Mouse (Mus musculus) liver, embryonic 12.5 days (tissue): ENCODE measurements around the gene Zbtb7a. TPM values are rescaled to one million over a fixed set of nuclear protein-coding genes. Genes with fewer than 3 reads are reported as not detected.

ENCODE experiments used
- ATAC-seq: fragments of 200-750 bp; cut with Nextera tagmentation; 2 replicates; pipeline ENCODE4 v1.8.0; 2017; ENCODE audit warnings: moderate number of reproducible peaks, mild to moderate bottlenecking, moderate library complexity
- H3K27ac ChIP-seq: fragments of 300-500 bp; sonication (generic); 2 replicates; pipeline ENCODE4 v1.5.1; 2016; ENCODE audit warnings: mild to moderate bottlenecking
- H3K27me3 ChIP-seq: fragments of 300-500 bp; sonication (generic); replicated peaks from 2 replicates; pipeline ENCODE4 v1.6.1; 2016; ENCODE audit warnings: mild to moderate bottlenecking, moderate library complexity
- H3K36me3 ChIP-seq: fragments of 300-500 bp; sonication (generic); 2 replicates; pipeline ENCODE4 v1.6.1; 2016; ENCODE audit warnings: mild to moderate bottlenecking, moderate library complexity
- H3K4me1 ChIP-seq: fragments of 300-500 bp; sonication (generic); 2 replicates; pipeline ENCODE4 v1.6.1; 2016
- H3K4me2 ChIP-seq: fragments of 300-500 bp; sonication (generic); 2 replicates; pipeline ENCODE4 v1.6.1; 2016; ENCODE audit warnings: mild to moderate bottlenecking, moderate library complexity
- H3K4me3 ChIP-seq: fragments of 300-500 bp; sonication (generic); 2 replicates; pipeline ENCODE4 v1.5.1; 2016; ENCODE audit warnings: mild to moderate bottlenecking, moderate library complexity
- H3K9ac ChIP-seq: fragments of 300-500 bp; sonication (generic); 2 replicates; pipeline ENCODE4 v1.6.1; 2016; ENCODE audit warnings: mild to moderate bottlenecking, moderate library complexity
- H3K9me3 ChIP-seq: fragments of 300-500 bp; sonication (generic); replicated peaks from 2 replicates; pipeline ENCODE4 v1.6.1; 2016; ENCODE audit warnings: mild to moderate bottlenecking, moderate library complexity
- WGBS: fragments of 180-500 bp; shearing (Covaris S2); methylation state at CpG from one replicate; pipeline ENCODE4 v1.1.7; 2016; ENCODE audit not compliant: insufficient replicate concordance; 5-methylcytosine and 5-hydroxymethylcytosine counted together
- microRNA-seq: library from miRNA; unstranded; fragments of <30 nt; microRNA quantifications from one replicate; pipeline ENCODE4, GENCODE M21; 2017
- polyA plus RNA-seq: library from polyadenylated mRNA; unstranded; fragments of >200 nt; fragmentation: Nextera tagmentation; extraction: Ambion mirVana; gene quantifications from 2 replicates; pipeline ENCODE4 v1.2.1, GENCODE M21; 2016

Gene Zbtb7a
- polyA plus RNA-seq, 1 experiment from 2014 or later = 74.0 TPM

GRCm38 (mm10) chr10:81197305-81197704, 62.3 kb downstream of the Zbtb7a start:
- no peak overlapping the region for H3K4me2 ChIP-seq
- H3K36me3 ChIP-seq = no peaks in the 10 kb centered on the region
- no peaks in the 10 kb centered on the region for H3K9me3 ChIP-seq
- H3K27me3 ChIP-seq = peaks cover 79% of the 10 kb centered on the region
- H3K4me1 ChIP-seq = peaks cover 36% of the 10 kb centered on the region
- WGBS = 38% methylated on average over 6 of the region's 6 CpGs
- H3K9ac ChIP-seq = no peak overlapping the region
- no peak for ATAC-seq
- no peak overlapping the region for H3K27ac ChIP-seq
- no peak overlapping the region for H3K4me3 ChIP-seq

DNA sequence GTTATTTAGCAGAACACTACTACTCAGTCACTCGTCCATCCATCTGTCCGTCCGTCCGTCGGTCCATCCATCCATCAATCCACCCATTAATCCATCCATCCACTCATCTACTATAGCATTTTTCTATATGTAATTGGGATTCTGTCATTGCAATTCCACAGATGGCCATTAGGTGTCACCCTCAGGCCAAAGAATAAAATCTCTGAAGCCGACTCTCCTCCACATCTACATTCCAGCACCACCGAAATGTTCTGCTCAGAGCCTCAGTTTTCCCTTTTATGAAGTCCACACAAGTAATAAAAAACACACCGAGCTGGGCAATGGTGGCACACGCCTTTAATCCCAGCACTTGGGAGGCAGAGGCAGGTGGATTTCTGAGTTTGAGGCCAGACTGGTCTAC, 63.2 kb downstream of the Zbtb7a start:
- Histone ChIP-seq H3K4me2 (no peak overlapping the region), H3K27ac (no peak overlapping the region), H3K27me3 (peaks cover 70% of the 10 kb centered on the region), H3K36me3 (no peaks in the 10 kb centered on the region), H3K9me3 (no peaks in the 10 kb centered on the region), H3K4me3 (no peak overlapping the region), H3K4me1 (peaks cover 36% of the 10 kb centered on the region), H3K9ac (no peak overlapping the region)
- 2% methylated on average over 9 of the region's 9 CpGs for WGBS
- ATAC-seq = no peak

DNA sequence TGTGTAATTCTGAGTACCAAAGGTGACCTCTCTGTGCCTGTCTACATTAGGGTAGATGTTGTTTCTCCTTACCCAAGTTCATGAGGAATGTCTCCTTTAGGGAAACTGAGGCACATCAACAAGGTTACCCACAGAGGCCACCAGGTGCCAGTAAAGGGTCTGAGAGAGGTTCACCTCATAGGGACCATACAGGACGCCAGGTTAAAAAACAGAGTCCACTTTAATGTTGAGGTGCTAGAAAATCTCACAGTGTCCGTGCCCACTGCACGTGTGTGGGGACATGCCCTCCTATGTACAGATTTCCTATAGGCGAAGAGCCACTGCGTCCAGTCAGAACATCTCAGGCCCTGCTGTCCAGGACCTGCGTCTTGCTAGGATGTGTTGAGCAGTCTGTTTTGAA, 64.0 kb downstream of the Zbtb7a start:
- 70% methylated on average over 6 of the region's 6 CpGs for WGBS
- Histone ChIP-seq H3K9ac (no peak overlapping the region), H3K4me1 (peaks cover 36% of the 10 kb centered on the region), H3K27me3 (peaks cover 62% of the 10 kb centered on the region), H3K9me3 (no peaks in the 10 kb centered on the region), H3K27ac (no peak overlapping the region), H3K36me3 (no peaks in the 10 kb centered on the region), H3K4me2 (no peak overlapping the region), H3K4me3 (no peak overlapping the region)
- ATAC-seq = no peak

DNA sequence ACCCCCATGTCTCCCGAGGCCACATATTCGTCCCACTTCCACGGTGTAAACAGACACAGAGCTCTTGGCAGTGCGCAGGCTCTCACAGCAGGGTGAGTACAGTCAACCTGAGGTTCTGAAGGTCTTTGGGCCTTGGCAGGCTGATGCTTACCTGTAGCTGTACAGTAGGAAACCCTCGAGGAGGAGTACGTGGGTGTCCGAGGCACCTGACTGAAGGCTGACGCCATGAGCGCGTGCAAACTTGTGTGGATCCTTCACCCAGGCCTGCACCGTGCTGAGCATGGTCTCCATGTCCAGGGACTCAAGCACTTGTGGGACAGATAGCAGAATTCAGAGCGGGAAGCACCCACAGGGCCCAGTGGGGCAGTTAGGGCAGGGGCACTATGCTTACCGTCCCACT, 65.1 kb downstream of the Zbtb7a start:
- Histone ChIP-seq H3K9me3 (no peaks in the 10 kb centered on the region), H3K4me1 (peaks cover 33% of the 10 kb centered on the region), H3K4me2 (no peak overlapping the region), H3K27ac (no peak overlapping the region), H3K27me3 (peaks cover 57% of the 10 kb centered on the region), H3K36me3 (no peaks in the 10 kb centered on the region), H3K4me3 (no peak overlapping the region), H3K9ac (no peak overlapping the region)
- 71% methylated on average over 13 of the region's 13 CpGs for WGBS
- ATAC-seq = no peak

DNA sequence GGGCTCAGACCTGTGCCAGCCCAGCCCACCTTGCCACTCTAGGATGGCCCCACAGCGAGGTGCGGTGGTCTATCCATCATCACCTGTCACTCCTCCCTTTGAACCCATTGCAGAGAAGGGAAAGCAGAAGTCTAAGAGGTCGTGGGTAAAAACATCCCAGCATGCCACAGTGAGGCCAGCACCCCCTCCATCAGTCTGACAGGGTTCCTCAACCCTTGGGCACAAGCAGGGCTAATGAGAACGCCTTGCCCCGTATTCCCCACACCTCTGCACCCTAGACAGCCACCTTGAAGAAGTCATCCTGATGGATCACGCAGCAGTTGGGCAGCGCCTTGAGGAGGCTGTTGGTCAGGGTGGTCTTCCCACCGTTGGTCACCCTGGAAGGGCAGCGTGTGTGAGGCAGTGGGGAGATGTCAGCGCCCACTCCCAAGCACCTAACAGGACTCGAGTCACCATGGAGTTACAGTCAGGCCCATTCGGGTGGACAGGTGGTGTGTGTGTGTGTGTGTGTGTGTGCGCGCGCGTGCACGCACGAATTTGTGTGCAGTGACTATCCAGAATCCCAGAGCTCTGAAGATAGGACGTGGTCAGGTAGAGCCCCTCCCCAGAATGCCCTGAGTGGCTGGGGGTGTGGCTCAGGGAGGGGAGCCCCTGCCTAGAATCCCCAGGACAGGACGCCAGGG, 65.7 kb downstream of the Zbtb7a start:
- ATAC-seq = no peak
- Histone ChIP-seq H3K27me3 (peaks cover 57% of the 10 kb centered on the region), H3K4me3 (no peak overlapping the region), H3K27ac (no peak overlapping the region), H3K4me2 (no peak overlapping the region), H3K9me3 (no peaks in the 10 kb centered on the region), H3K36me3 (no peaks in the 10 kb centered on the region), H3K4me1 (peaks cover 29% of the 10 kb centered on the region), H3K9ac (no peak overlapping the region)
- 67% methylated on average over 20 of the region's 20 CpGs for WGBS

DNA sequence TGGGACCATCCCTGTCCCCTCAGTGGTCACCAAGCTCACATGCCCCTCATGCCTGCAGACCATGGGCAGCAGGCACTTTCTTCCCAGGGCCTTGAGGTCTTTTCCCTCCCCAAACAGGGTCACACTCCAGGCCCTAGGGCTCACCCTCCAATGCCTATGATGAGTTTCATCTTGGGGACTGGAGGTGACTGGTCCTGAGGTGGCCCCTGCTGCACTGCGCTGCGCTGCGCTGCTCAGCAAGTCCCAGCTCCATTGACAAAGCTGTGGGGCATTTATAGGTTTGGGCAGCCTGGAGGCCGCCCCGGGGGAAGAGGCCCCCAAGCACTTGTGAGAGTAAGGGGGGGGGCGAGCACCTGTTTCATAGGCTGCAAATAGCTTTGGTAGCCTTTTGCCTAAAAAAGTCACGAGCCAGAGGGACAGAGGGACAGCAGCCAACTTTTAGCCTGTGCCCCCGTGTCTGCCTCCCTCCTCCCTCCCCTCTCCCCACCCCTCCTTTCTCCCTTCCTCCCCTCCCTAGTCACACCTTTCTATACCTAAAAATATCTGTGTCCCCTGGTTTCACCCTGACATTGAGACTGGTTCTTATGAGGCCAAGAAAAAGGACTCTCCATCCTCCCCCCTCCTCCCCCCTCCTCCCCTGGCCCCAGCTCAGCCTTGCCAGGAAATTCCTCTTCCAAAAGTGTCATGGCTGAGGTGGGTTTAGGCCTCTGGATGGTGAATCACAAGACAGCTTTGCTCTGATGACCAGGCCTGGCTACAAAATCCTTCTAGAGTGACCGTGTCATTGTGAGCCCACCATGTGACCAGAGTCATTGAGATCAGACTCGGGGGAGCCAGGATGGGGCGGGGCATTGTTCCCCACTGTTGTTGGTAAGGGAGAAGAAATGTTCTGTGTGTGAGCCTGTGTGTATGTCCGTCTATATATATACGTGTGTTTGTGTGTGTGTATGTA, 67.1 kb downstream of the Zbtb7a start, which contains the start of gene Nmrk2:
TSS of gene Nmrk2 (minus strand) at position 245 of the 952 bp plus-strand sequence.
- Histone ChIP-seq H3K4me3 (no peak within 1 kb of the TSS), H3K27me3 (peaks cover 52% of the 10 kb centered on the region), H3K9me3 (no peaks in the 10 kb centered on the region), H3K9ac (no peak within 1 kb of the TSS; the same call in 1 of the 2 replicates), H3K36me3 (no peaks in the 10 kb centered on the region), H3K4me2 (no peak within 1 kb of the TSS), H3K27ac (peak within 1 kb of the TSS; percentile 38; the same call in 1 of the 2 replicates), H3K4me1 (peaks cover 29% of the 10 kb centered on the region)
- WGBS = 66% methylated on average over 13 of the region's 13 CpGs
- no peak for ATAC-seq

Small RNA genes within 50 kb of the gene (microRNA-seq; reads per million reads assigned to microRNA genes)
- gene Mir5615-1 (not detected), gene Mir5615-2 (not detected)

Other genes starting within 250 kb of the Zbtb7a start
- gene Timm13, start 234.3 kb upstream of the Zbtb7a start, polyA plus RNA-seq = 271 and 301 TPM in 2 replicates
- gene Lmnb2, start 217.0 kb upstream of the Zbtb7a start, polyA plus RNA-seq = 23.1 and 23.6 TPM in 2 replicates
- 1.6 and 2.0 TPM in 2 replicates for gene Gadd45b, start 205.1 kb upstream of the Zbtb7a start, polyA plus RNA-seq
- gene Gng7, start 120.3 kb upstream of the Zbtb7a start, polyA plus RNA-seq = 0.80 and 0.81 TPM in 2 replicates
- gene Diras1, start 109.6 kb upstream of the Zbtb7a start, polyA plus RNA-seq = not detected in 2 replicates
- 7.1 and 7.9 TPM in 2 replicates for gene Slc39a3, start 97.8 kb upstream of the Zbtb7a start, polyA plus RNA-seq
- gene Sgta, start 75.0 kb upstream of the Zbtb7a start, polyA plus RNA-seq = 89.2 and 91.3 TPM in 2 replicates
- gene Thop1, start 65.2 kb upstream of the Zbtb7a start, polyA plus RNA-seq = 48.5 and 50.8 TPM in 2 replicates
- 17.3 and 17.8 TPM in 2 replicates for gene Creb3l3, start 36.3 kb upstream of the Zbtb7a start, polyA plus RNA-seq
- 167 and 168 TPM in 2 replicates for gene Map2k2, start 29.3 kb upstream of the Zbtb7a start, polyA plus RNA-seq
- 28.9 and 29.7 TPM in 2 replicates for gene Pias4, start 32.7 kb downstream of the Zbtb7a start, polyA plus RNA-seq
- gene Eef2, start 41.4 kb downstream of the Zbtb7a start, polyA plus RNA-seq = 440 and 450 TPM in 2 replicates
- gene Dapk3, start 47.8 kb downstream of the Zbtb7a start, polyA plus RNA-seq = 41.7 TPM in 2 replicates
- not detected in 2 replicates for gene 4930442H23Rik, start 48.6 kb downstream of the Zbtb7a start, polyA plus RNA-seq
- not detected in 2 replicates for gene Nmrk2, start 66.8 kb downstream of the Zbtb7a start, polyA plus RNA-seq
- 0.05 and 0.06 TPM in 2 replicates for gene Atcay, start 95.6 kb downstream of the Zbtb7a start, polyA plus RNA-seq
- gene Zfr2, start 97.9 kb downstream of the Zbtb7a start, polyA plus RNA-seq = 1.1 and 1.2 TPM in 2 replicates
- 2.0 and 2.2 TPM in 2 replicates for gene Matk, start 117.7 kb downstream of the Zbtb7a start, polyA plus RNA-seq
- gene Mrpl54, start 131.7 kb downstream of the Zbtb7a start, polyA plus RNA-seq = 152 and 156 TPM in 2 replicates
- gene Apba3, start 131.7 kb downstream of the Zbtb7a start, polyA plus RNA-seq = 27.3 and 30.4 TPM in 2 replicates
- 1.1 and 1.3 TPM in 2 replicates for gene Tjp3, start 156.4 kb downstream of the Zbtb7a start, polyA plus RNA-seq
- gene Pip5k1c, start 157.7 kb downstream of the Zbtb7a start, polyA plus RNA-seq = 27.8 and 29.0 TPM in 2 replicates
- 52.9 and 55.1 TPM in 2 replicates for gene Cactin, start 185.9 kb downstream of the Zbtb7a start, polyA plus RNA-seq
- gene Tbxa2r, start 193.5 kb downstream of the Zbtb7a start, polyA plus RNA-seq = 6.7 and 7.0 TPM in 2 replicates
- gene Gipc3, start 208.0 kb downstream of the Zbtb7a start, polyA plus RNA-seq = 0.04 TPM in 1 of 2 replicates, not detected in the other
- gene Hmg20b, start 215.3 kb downstream of the Zbtb7a start, polyA plus RNA-seq = 39.9 and 47.1 TPM in 2 replicates
- gene Mfsd12, start 222.3 kb downstream of the Zbtb7a start, polyA plus RNA-seq = 20.8 and 21.0 TPM in 2 replicates
- 1.4 TPM in 2 replicates for gene 4930404N11Rik, start 230.6 kb downstream of the Zbtb7a start, polyA plus RNA-seq
- 93.8 and 100 TPM in 2 replicates for gene Fzr1, start 243.3 kb downstream of the Zbtb7a start, polyA plus RNA-seq
- 70.0 and 74.5 TPM in 2 replicates for gene Dohh, start 249.2 kb downstream of the Zbtb7a start, polyA plus RNA-seq
- gene Gm48551, start 249.2 kb downstream of the Zbtb7a start, polyA plus RNA-seq = 0.68 and 1.2 TPM in 2 replicates